Mouse (Mus musculus): ENCODE measurements around the gene Pik3r6.

The Pik3r6 gene

GRCm38 (mm10) chr11:68488256-68488824 is 14.5 kb upstream of the Pik3r6 start:
- DNase-seq (ENCODE audit: low spot score in 2 of 2), result no peak

DNA sequence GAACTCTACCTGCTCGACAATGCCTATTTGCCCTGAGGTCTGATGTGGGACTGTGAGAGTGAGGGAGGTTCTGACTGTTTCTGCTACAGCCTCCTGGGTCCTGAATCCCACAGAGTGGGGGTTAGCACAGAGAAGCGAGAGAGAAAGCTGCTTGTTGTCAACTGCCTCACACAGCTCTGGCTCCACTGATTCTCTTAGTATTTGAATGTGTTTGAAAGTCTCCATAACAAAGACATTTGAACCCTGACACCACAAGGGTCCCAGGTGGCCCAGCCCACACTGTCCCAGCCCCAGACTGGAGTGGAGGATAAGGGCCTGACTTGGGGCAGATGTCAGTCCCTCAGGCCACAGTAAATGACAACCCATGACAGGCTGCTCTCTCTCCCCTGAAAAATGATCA is 13.6 kb upstream of the Pik3r6 start:
- DNase-seq (ENCODE audit: low spot score in 2 of 2), result no peak

DNA sequence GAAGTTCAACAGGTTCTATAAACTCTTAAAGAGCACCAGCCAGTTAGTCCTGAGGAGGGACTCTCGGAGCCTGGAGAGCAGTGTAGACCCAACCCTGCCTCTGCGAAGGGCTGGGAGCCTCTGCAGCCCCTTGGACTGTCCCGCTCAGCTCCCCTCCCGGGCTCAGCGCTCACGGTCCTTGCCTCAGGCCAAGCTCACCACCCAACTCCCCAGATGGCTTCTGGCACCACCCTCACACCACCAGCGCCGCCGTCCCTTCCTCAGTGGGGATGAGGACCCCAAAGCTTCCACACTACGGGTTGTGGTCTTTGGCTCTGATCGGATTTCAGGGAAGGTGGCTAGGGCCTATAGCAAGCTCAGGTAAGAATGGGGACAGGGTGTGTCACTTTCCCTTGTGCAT is 10.2 kb upstream of the Pik3r6 start:
- no peak for DNase-seq (ENCODE audit: low spot score in 2 of 2)

DNA sequence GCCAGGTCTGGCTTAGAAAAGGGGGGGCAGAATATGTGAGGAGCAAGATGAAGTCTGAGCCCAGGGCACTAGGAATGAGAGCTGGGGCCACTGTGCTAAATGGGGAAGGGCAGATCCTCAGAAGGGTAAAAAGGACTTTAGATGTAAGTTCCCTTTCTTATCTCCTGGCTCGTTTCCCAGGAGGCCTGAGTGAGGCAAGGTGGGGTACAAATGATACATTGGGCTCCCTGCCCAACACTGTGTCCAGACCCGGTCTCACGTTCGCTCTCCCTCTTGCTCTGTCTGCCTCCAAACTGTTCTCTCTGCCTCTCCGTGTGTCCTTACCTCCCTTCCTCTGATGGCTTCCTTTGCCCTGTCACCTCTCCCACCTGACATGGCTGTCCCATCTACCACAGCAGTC is 9.1 kb upstream of the Pik3r6 start:
- DNase-seq (ENCODE audit: low spot score in 2 of 2), result no peak

- DNase-seq (ENCODE audit: low spot score in 2 of 2), result no peak
Measured at GRCm38 (mm10) chr11:68497081-68497480, 5.7 kb upstream of the Pik3r6 start.

DNA sequence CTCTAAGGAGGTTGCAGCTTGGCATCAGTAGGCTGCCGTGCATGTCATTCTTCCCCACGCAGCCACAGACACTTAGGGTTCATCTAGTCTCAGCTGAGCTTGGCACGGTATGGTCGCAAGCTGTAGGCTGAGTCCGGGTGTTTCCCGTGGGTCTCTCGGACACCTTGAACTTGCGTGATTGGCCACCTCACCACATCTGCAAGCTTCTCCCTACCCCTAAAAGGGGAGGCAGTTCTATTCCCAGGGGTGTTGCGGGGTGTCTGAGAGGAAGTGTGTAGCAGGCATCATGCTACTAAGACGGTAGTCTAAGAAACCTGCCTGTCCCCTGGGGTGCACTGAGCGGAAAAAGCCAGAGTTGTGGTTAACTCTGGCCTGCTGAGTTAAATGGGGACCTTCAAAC is 4.3 kb upstream of the Pik3r6 start:
- no peak for DNase-seq (ENCODE audit: low spot score in 2 of 2)

- no peak for DNase-seq (ENCODE audit: low spot score in 2 of 2)
Measured at GRCm38 (mm10) chr11:68498999-68499699, 3.7 kb upstream of the Pik3r6 start.

DNA sequence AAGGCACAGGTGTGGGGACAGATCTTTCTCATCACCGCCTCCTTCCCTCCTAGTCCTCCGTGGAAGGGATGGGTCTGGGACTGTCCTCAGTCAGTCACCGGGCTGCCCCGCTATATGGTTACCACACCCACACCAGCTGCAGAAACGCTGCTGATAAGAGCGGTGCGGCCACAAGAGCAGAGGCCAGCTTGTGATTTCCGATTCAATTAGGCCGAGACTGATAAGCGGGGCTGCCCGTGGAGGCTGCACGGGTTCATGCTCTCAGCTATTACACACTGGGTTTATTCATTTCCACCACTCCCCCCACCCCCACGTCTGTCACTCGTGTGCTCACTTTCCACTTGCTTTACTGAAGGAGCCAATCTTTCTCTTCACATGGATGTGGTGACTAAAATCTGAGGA is 1.9 kb upstream of the Pik3r6 start:
- DNase-seq (ENCODE audit: low spot score in 2 of 2), result no peak

DNA sequence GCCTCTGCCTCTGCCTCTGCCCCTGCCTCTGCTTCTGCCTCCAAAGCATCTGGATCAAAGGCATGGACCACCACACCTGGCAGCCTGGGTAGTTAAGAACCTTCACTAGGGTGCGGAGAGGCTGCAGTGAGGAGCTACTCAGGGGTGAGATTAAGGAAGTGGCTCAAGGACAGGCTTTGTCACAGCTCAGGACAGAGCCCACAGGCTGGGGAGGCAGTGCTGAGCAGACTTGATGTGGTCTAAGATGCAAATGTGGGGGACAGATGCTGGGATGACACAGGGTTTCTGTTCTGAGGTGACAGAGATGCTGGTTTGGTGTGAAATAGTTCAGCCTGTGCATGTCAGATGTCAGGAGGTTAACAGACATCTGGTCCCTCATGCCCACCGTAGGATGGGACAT is 411 bp upstream of the Pik3r6 start:
- DNase-seq (ENCODE audit: low spot score in 2 of 2), result no peak

DNA sequence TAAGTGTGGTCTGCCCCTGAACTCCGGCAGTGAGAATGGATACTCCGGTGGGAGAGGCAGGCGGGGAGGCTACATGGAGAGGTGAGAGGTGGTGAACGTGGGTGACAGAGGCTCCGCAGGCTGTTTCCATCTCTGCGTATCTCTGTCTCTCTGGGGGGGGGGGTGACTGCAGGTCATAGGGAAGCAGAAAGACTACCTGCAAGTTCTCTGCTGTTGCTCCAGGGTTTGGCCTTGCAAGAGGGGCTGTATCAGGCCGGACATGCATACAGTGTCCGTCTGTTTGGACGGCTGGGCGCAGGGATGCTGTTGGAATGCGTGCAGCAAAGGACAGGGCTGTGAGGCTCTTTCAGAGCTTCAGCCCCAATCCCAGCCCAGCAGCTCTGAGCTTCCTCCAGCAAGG is 2.1 kb downstream of the Pik3r6 start:
- DNase-seq (ENCODE audit: low spot score in 2 of 2), result no peak

GRCm38 (mm10) chr11:68507246-68507645 is 4.4 kb downstream of the Pik3r6 start:
- no peak for DNase-seq (ENCODE audit: low spot score in 2 of 2)

DNA sequence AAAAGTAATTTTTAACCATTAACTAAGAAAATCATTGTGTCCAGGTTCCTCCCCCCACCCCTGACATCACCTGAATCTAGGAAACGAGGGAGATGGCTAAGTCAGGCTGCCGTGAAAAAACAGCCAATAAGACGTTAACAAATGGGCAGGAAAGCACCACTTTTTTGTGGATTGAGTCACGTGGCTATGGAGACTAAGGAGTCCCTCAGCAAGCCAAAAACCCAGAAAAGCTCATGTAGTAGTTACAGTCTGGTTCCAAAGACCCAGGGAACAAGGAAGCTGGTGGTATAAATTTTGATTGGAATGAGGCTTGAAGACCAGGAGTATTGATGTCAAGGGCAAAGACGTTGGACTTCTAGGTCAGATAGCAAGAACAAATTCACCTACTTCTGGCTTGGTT is 5.8 kb downstream of the Pik3r6 start:
- no peak for DNase-seq (ENCODE audit: low spot score in 2 of 2)

DNA sequence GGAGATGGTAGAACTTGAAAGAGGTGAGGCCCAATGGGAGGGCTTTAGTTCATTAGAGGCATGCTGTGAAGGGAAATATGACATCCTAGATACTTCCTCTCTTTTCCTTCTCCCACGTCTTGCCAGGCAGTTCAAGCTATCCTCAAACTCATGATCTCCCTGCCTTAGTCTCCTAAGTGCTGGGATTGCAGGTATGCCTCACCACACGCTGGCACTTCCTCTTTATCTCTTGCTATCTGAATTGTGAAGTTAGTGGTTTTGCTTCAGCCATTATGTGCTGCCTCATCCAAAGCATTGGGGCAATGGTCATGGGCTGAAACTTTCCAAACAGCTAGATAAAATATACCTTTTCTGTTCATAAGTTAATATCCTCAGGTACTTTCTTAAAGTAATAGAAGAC is 6.4 kb downstream of the Pik3r6 start:
- no peak for DNase-seq (ENCODE audit: low spot score in 2 of 2)

DNA sequence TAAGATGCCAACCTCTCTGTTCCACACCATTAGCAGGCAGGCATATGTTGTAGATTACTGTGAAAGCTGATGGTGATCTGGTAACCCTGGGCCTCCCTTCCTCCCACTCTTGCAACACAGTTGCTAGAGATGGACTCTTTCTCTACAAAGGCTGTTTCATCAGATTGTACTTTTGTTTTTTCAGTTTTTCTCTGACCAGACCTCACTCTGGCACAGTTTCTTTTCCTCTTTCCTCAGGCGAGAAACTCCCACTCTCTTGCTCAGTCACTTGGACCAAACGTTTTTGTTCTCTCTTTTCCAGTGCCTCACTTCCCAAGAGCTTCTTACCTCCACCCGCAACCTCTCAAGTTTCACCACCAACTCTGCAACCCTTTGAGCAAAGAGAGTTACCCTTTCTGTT is 11.2 kb downstream of the Pik3r6 start:
- no peak for DNase-seq (ENCODE audit: low spot score in 2 of 2)

GRCm38 (mm10) chr11:68519362-68519761 is 16.5 kb downstream of the Pik3r6 start:
- no peak for DNase-seq (ENCODE audit: low spot score in 2 of 2)

GRCm38 (mm10) chr11:68519815-68520214 is 17.0 kb downstream of the Pik3r6 start:
- DNase-seq (ENCODE audit: low spot score in 2 of 2), result no peak

- no peak for DNase-seq (ENCODE audit: low spot score in 2 of 2)
Measured at GRCm38 (mm10) chr11:68520439-68520838, 17.6 kb downstream of the Pik3r6 start.

DNA sequence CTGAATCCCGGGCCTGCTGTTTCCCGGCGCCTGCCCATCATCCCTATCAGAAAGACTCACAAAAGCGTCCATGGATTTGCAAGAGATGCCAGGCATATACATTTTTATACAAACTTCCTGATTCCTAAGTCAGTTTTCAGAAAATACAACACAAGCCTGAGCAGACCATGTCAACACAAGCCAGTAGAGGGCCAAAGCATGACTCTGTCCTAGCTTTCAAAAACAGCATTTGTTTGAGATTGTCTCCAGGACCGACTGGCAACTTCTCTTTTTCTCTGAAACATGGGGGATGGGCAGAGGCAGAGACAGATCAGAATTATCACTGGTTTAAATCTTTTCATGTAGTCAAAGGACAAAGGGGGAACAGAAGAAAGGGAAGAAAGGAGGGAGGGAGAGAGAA is 18.5 kb downstream of the Pik3r6 start:
- DNase-seq (ENCODE audit: low spot score in 2 of 2), result no peak

DNA sequence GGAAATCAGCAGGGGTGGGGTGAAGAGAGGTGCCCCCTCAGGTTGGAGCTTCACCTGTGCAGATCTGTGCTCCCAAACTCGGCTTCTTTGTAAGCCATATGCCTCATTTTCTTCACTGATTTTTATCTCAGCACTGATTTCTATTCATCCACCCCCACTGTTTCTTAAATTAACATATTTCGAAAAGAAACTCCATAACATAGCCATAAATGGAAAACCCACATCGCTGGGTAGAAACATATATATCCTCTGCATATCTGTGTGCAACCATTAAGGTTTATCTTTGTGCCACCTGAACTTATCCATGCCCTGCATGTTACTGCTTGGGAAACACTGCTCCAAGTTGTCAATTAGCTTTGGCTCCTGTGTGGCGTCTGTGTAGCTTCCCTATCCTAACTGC is 23.6 kb downstream of the Pik3r6 start:
- DNase-seq (ENCODE audit: low spot score in 2 of 2), result no peak

GRCm38 (mm10) chr11:68531066-68531806 is 28.4 kb downstream of the Pik3r6 start:
- DNase-seq (ENCODE audit: low spot score in 2 of 2), result peak in 1 of 2 experiments; percentile 49

DNA sequence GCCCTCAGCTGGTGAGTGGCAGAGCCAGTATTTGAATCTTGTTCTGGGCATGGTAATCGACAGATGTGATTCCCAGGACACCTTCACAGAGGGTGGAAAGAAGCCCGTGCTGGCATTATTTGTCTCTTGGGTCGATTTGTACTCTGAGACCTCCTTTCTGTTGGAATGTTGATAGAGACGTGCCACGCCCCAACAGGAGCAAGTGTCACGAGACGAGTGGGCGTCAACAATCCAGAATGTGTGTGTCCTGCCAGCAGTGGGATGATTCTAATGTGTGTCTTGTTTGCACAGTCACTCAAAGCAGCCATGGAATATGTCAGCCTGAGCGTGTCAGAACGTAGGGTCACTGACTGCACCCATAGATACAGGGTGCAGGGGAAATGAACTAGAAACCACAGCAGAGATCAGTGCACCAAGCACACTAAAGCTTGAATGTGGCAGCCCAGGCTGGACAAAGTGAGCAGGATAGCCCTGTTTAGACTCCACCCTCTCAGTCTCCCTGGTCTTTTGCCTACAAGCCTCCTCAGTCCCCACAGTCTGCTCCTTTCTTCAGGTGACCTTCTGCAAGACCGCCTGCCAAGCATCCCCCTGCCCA is 29.2 kb downstream of the Pik3r6 start:
- DNase-seq (ENCODE audit: low spot score in 2 of 2), result no peak

DNA sequence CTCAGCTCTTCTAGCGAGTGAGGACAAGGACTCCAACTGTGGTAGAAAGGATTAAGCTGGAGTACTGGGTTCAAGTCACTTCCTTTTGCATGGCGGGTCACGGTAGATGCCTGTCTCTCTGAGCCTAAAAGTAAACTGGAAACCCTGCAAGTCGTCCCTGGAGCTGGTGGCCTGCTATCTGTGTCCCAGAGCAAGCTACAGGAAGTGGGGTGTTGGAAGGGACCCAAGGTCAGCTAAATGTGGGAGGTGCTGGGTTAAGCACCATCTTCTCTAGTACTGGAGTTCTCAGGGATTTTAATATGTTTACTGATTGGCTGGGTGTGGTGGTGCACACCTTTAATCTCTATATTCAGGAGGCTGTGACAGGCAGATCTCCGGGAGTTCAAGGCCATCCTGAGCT is 30.0 kb downstream of the Pik3r6 start:
- DNase-seq (ENCODE audit: low spot score in 2 of 2), result no peak

- DNase-seq (ENCODE audit: low spot score in 2 of 2), result no peak
Measured at GRCm38 (mm10) chr11:68533971-68534475, 31.2 kb downstream of the Pik3r6 start.

All from frontal cortex, postnatal 14 days (tissue).